Mouse (Mus musculus) stomach, postnatal 0 days (tissue): ENCODE measurements around the gene Rrnad1. TPM values are rescaled to one million over a fixed set of nuclear protein-coding genes. Genes with fewer than 3 reads are reported as not detected.

ENCODE experiments used
- ATAC-seq: fragments of 200-750 bp; cut with Nextera tagmentation; 2 replicates; pipeline ENCODE4 v1.8.0; 2017; ENCODE audit not compliant: low FRiP score, low TSS enrichment
- DNase-seq: peaks from one replicate; pipeline ENCODE4 v3.0.0-alpha.2; 2016; ENCODE audit warnings: low spot score
- H3K27ac ChIP-seq: fragments of 300-500 bp; sonication (generic); replicated peaks from 2 replicates; pipeline ENCODE4 v1.5.1; 2014; ENCODE audit warnings: mild to moderate bottlenecking, control low read depth
- H3K27me3 ChIP-seq: fragments of 300-500 bp; sonication (generic); 2 replicates; pipeline ENCODE4 v1.6.1; 2014; ENCODE audit warnings: low read length; ENCODE audit not compliant: control insufficient read depth, insufficient read depth
- H3K36me3 ChIP-seq: fragments of 300-500 bp; sonication (generic); 2 replicates; pipeline ENCODE4 v1.6.1; 2014; ENCODE audit warnings: low read length, mixed read lengths; ENCODE audit not compliant: control insufficient read depth, insufficient read depth
- H3K4me1 ChIP-seq: fragments of 300-500 bp; sonication (generic); replicated peaks from 2 replicates; pipeline ENCODE4 v1.6.1; 2014; ENCODE audit warnings: antibody characterized with exemption; ENCODE audit not compliant: control insufficient read depth, insufficient read depth
- H3K4me2 ChIP-seq: fragments of 300-500 bp; sonication (generic); replicated peaks from 2 replicates; pipeline ENCODE4 v1.6.1; 2014; ENCODE audit warnings: low read depth, mild to moderate bottlenecking, control low read depth, moderate library complexity
- H3K4me3 ChIP-seq: fragments of 300-500 bp; sonication (generic); 2 replicates; pipeline ENCODE4 v1.5.1; 2014; ENCODE audit warnings: low read depth, low read length, control low read depth
- H3K9ac ChIP-seq: fragments of 300-500 bp; sonication (generic); 2 replicates; pipeline ENCODE4 v1.6.1; 2014; ENCODE audit warnings: mild to moderate bottlenecking, low read length, control low read depth, mixed read lengths
- H3K9me3 ChIP-seq: fragments of 300-500 bp; sonication (generic); 2 replicates; pipeline ENCODE4 v1.6.1; 2016; ENCODE audit warnings: low read length; ENCODE audit not compliant: control insufficient read depth
- CTCF ChIP-seq: IDR thresholded peaks from 2 replicates; pipeline ENCODE4 v1.5.1; 2016; ENCODE audit warnings: antibody characterized with exemption, low read depth, mild to moderate bottlenecking, moderate library complexity
- EP300 ChIP-seq: optimal IDR thresholded peaks from 2 replicates; pipeline ENCODE3; 2016; ENCODE audit warnings: antibody characterized with exemption
- WGBS: fragments of 180-500 bp; shearing (Covaris S2); extraction: QIAGEN DNeasy Blood & Tissue Kit; methylation state at CpG from one replicate; pipeline ENCODE4 v1.1.7; 2014; 5-methylcytosine and 5-hydroxymethylcytosine counted together
- polyA plus RNA-seq: library from polyadenylated mRNA; unstranded; fragments of >200 nt; fragmentation: Nextera tagmentation; extraction: Ambion mirVana; gene quantifications from 2 replicates; pipeline ENCODE4 v1.2.1, GENCODE M21; 2015

Rrnad1 gene
- polyA plus RNA-seq, 1 experiment from 2014 or later = 7.1 TPM

DNA sequence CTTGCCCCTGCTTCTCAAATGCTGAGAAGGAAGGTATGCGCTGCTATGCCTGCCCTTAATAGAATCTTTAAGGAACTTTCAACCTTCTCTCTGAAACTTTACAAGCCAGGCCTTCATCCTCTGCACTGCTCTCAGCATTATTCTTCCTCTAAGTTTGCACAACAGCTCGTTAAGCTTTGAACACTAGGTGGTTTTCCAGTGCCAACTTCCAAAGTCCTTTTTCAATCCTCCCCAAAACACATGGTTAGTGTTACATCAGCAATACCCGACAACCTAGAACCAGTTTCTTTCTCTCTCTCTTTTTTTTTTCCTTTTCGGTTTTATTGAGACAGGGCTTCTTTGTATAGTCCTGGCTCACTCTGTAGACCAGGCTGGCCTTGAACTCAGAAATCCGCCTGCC lies 3.5 kb upstream of the Rrnad1 start:
- H3K36me3 ChIP-seq = peaks cover 8% of the 10 kb centered on the region
- H3K4me2 ChIP-seq = no peak overlapping the region

GRCm38 (mm10) chr3:87929341-87930077 lies 1.0 kb downstream of the Rrnad1 start:
- peak overlapping the region; percentile 91 for H3K9ac ChIP-seq
- TF ChIP-seq EP300 = no peak
- no peak for TF ChIP-seq CTCF
- H3K27me3 ChIP-seq = no peaks in the 10 kb centered on the region
- WGBS = 3% methylated on average over 26 of the region's 26 CpGs
- no peak for DNase-seq
- no peaks in the 10 kb centered on the region; the same call in 1 of the 2 replicates for H3K4me1 ChIP-seq
- H3K4me3 ChIP-seq = peak overlapping the region; percentile 96
- peak; percentile 52 for ATAC-seq
- peak overlapping the region; percentile 95 for H3K27ac ChIP-seq
- peaks cover 14% of the 10 kb centered on the region for H3K36me3 ChIP-seq
- H3K9me3 ChIP-seq = no peaks in the 10 kb centered on the region
- H3K4me2 ChIP-seq = peak overlapping the region; percentile 80

More for the DNA sequence above, 3.5 kb upstream of the Rrnad1 start:
- no peak overlapping the region for H3K4me3 ChIP-seq
- ATAC-seq (no peak), DNase-seq (no peak)
- no peak overlapping the region for H3K9ac ChIP-seq
- no peak for TF ChIP-seq EP300
- TF ChIP-seq CTCF = no peak
- no peaks in the 10 kb centered on the region for H3K9me3 ChIP-seq
- no peaks in the 10 kb centered on the region for H3K27me3 ChIP-seq
- no peak overlapping the region for H3K27ac ChIP-seq
- H3K4me1 ChIP-seq = no peaks in the 10 kb centered on the region; the same call in 1 of the 2 replicates
- 81% methylated on average over 5 of the region's 5 CpGs for WGBS

GRCm38 (mm10) chr3:87927452-87927851 lies 3.1 kb downstream of the Rrnad1 start:
- Histone ChIP-seq H3K27ac (no peak overlapping the region), H3K27me3 (no peaks in the 10 kb centered on the region), H3K4me3 (no peak overlapping the region), H3K4me1 (no peaks in the 10 kb centered on the region; the same call in 1 of the 2 replicates), H3K36me3 (peaks cover 12% of the 10 kb centered on the region), H3K4me2 (no peak overlapping the region), H3K9ac (no peak overlapping the region), H3K9me3 (no peaks in the 10 kb centered on the region)
- TF ChIP-seq EP300 (no peak), CTCF (no peak)
- DNase-seq = no peak
- ATAC-seq = no peak
- 93% methylated on average over 5 of the region's 5 CpGs for WGBS

- TF ChIP-seq CTCF (no peak), EP300 (no peak)
- Histone ChIP-seq H3K36me3 (peaks cover 14% of the 10 kb centered on the region), H3K4me3 (no peak overlapping the region), H3K9me3 (no peaks in the 10 kb centered on the region), H3K4me1 (no peaks in the 10 kb centered on the region; the same call in 1 of the 2 replicates), H3K27me3 (no peaks in the 10 kb centered on the region), H3K4me2 (no peak overlapping the region), H3K27ac (no peak overlapping the region), H3K9ac (no peak overlapping the region)
- DNase-seq = no peak
- no peak for ATAC-seq
- WGBS = 88% methylated on average over 7 of the region's 7 CpGs
Observed at GRCm38 (mm10) chr3:87924996-87925395, 5.5 kb downstream of the Rrnad1 start.

DNA sequence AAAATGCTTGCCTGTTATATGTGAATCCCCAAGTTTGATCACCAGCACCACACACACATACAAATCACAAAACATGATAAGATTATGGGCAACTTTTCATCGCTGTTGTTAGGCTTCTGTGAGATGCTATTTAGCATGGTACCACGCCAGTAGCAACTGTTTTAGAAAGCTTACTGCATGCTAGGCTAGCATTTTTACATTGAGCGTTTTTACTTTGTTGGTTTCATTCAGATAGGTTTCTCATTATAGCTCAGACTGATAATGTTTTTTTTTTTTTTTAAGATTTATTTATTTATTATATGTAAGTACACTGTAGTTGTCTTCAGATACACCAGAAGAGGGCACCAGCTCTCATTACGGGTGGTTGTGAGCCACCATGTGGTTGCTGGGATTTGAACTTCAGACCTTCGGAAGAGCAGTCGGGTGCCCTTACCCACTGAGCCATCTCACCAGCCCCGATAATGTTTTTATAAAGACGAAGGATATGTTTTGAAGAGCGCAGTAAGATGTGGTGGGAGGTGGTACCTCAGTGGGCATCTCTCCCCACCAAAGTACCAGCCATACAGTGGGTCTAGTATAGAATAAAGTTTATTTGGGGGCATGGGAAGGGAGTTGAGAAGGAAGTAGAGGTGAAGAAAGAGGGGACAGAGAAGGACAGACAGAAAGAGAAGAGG lies 10.1 kb downstream of the Rrnad1 start:
- peak overlapping the region; percentile 72 for H3K4me2 ChIP-seq
- WGBS = 63% methylated on average over 9 of the region's 9 CpGs
- no peak for ATAC-seq
- peak overlapping the region; percentile 71 for H3K9ac ChIP-seq
- H3K27me3 ChIP-seq = no peaks in the 10 kb centered on the region
- H3K9me3 ChIP-seq = no peaks in the 10 kb centered on the region
- peaks cover 17% of the 10 kb centered on the region for H3K36me3 ChIP-seq
- peak overlapping the region; percentile 63 for H3K4me3 ChIP-seq
- peak overlapping the region; percentile 86; the same call in 1 of the 2 replicates for H3K27ac ChIP-seq
- TF ChIP-seq CTCF (peak; percentile 53), EP300 (no peak)
- no peak for DNase-seq
- no peaks in the 10 kb centered on the region; the same call in 1 of the 2 replicates for H3K4me1 ChIP-seq
